Mouse (Mus musculus): ENCODE data around the gene Armc3. TPM values are rescaled to one million over a fixed set of nuclear protein-coding genes. Genes with fewer than 3 reads are reported as not detected.

The Armc3 gene
- 2.1 TPM in 2 replicates for polyA plus RNA-seq (2014; fragmentation: Nextera tagmentation; extraction: Ambion mirVana)

GRCm38 (mm10) chr2:19198452-19199365, at the start of gene Armc3:
Gene Armc3, plus strand, starts transcription at chr2:19199302.
- H3K27ac ChIP-seq, result peak within 1 kb of the TSS; percentile 80
- 13% methylated on average over 24 of the region's 24 CpGs for WGBS
- H3K9me3 ChIP-seq (ENCODE audit: control insufficient read depth, low read length), result no peaks in the 10 kb centered on the region
- peak within 1 kb of the TSS; percentile 62 for H3K4me2 ChIP-seq (replicated peaks)
- ATAC-seq (ENCODE audit: low FRiP score) (peak; percentile 99), DNase-seq (ENCODE audit: low spot score) (peak; percentile 93)
- peak within 1 kb of the TSS; percentile 76 for H3K9ac ChIP-seq
- peak within 1 kb of the TSS; percentile 49 for H3K4me3 ChIP-seq (replicated peaks; ENCODE audit: low read length)
- H3K36me3 ChIP-seq (replicated peaks; ENCODE audit: control insufficient read depth, insufficient read depth), result no peaks in the 10 kb centered on the region
- H3K27me3 ChIP-seq (ENCODE audit: control insufficient read depth, insufficient read depth, low read length), result no peaks in the 10 kb centered on the region
- H3K4me1 ChIP-seq (replicated peaks; ENCODE audit: control insufficient read depth, insufficient read depth, low read length), result 0 out of 2 replicates have a peak, but pooled peaks cover 6% of the 10 kb centered on the region

GRCm38 (mm10) chr2:19152687-19153086, 46.4 kb upstream of the Armc3 start:
- no peak overlapping the region for H3K9ac ChIP-seq
- no peaks in the 10 kb centered on the region for H3K36me3 ChIP-seq (replicated peaks; ENCODE audit: control insufficient read depth, insufficient read depth)
- H3K4me1 ChIP-seq (replicated peaks; ENCODE audit: control insufficient read depth, insufficient read depth, low read length), result no peaks in the 10 kb centered on the region
- H3K27me3 ChIP-seq (ENCODE audit: control insufficient read depth, insufficient read depth, low read length), result no peaks in the 10 kb centered on the region
- H3K27ac ChIP-seq, result no peak overlapping the region
- no peaks in the 10 kb centered on the region for H3K9me3 ChIP-seq (ENCODE audit: control insufficient read depth, low read length)
- ATAC-seq (ENCODE audit: low FRiP score), result no peak
- H3K4me2 ChIP-seq (replicated peaks), result no peak overlapping the region
- no peak for DNase-seq (ENCODE audit: low spot score)
- 91% methylated on average over 1 of the region's 1 CpGs for WGBS
- no peak overlapping the region for H3K4me3 ChIP-seq (replicated peaks; ENCODE audit: low read length)

- Histone ChIP-seq H3K9ac (no peak overlapping the region), H3K9me3 (ENCODE audit: control insufficient read depth, low read length) (no peaks in the 10 kb centered on the region), H3K4me3 (replicated peaks; ENCODE audit: low read length) (no peak overlapping the region), H3K4me1 (replicated peaks; ENCODE audit: control insufficient read depth, insufficient read depth, low read length) (peaks cover 5% of the 10 kb centered on the region; the same call in 1 of the 2 replicates), H3K4me2 (replicated peaks) (no peak overlapping the region), H3K36me3 (replicated peaks; ENCODE audit: control insufficient read depth, insufficient read depth) (no peaks in the 10 kb centered on the region), H3K27ac (no peak overlapping the region), H3K27me3 (ENCODE audit: control insufficient read depth, insufficient read depth, low read length) (no peaks in the 10 kb centered on the region)
- WGBS, result 84% methylated on average over 4 of the region's 4 CpGs
- ATAC-seq (ENCODE audit: low FRiP score) (no peak), DNase-seq (ENCODE audit: low spot score) (no peak)
Measured at GRCm38 (mm10) chr2:19156176-19156575, 42.9 kb upstream of the Armc3 start.

- H3K9me3 ChIP-seq (ENCODE audit: control insufficient read depth, low read length), result no peaks in the 10 kb centered on the region
- H3K36me3 ChIP-seq (replicated peaks; ENCODE audit: control insufficient read depth, insufficient read depth), result no peaks in the 10 kb centered on the region
- no peak overlapping the region for H3K9ac ChIP-seq
- no peak overlapping the region for H3K27ac ChIP-seq
- H3K4me3 ChIP-seq (replicated peaks; ENCODE audit: low read length), result no peak overlapping the region
- ATAC-seq (ENCODE audit: low FRiP score) (no peak), DNase-seq (ENCODE audit: low spot score) (no peak)
- H3K4me1 ChIP-seq (replicated peaks; ENCODE audit: control insufficient read depth, insufficient read depth, low read length), result peaks cover 5% of the 10 kb centered on the region; the same call in 1 of the 2 replicates
- H3K27me3 ChIP-seq (ENCODE audit: control insufficient read depth, insufficient read depth, low read length), result no peaks in the 10 kb centered on the region
- 56% methylated on average over 5 of the region's 5 CpGs for WGBS
- H3K4me2 ChIP-seq (replicated peaks), result no peak overlapping the region
Measured at GRCm38 (mm10) chr2:19159539-19159938, 39.6 kb upstream of the Armc3 start.

DNA sequence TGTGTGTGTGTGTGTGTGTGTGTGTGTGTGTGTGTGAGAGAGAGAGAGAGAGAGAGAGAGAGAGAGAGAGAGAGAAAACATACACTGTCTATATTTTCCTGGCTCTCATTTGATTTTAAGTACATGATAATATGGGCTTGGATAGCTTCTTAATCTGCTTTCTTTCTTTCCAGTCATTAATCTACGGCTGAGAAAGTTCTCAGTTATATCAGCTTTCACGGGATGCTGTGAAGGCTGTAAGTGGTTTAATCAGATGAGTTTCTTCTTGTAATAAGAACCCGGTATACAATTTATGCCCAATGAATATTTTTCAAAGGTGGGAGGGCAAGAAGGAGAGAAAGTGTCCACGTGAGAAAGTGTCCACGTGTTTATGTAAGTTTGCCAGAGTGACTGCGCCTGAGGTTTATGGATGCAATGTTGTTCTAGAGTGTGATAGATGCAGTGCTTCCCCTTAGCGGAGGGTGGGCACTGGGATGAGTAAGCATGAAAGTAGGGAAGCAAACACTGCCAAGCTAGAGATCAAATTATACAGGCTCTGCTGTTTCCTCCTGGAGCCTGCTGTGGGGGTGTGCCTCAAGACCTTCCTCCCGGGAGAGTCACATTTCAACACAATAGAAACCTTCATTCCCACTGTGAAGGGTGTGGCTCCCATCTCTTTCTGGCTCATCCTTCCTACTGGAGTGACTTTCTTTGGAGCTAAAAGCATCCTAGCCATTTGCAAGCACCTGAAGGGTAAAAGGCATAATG, 38.6 kb upstream of the Armc3 start:
- Histone ChIP-seq H3K27ac (no peak overlapping the region), H3K9ac (no peak overlapping the region), H3K4me2 (replicated peaks) (no peak overlapping the region), H3K27me3 (ENCODE audit: control insufficient read depth, insufficient read depth, low read length) (no peaks in the 10 kb centered on the region), H3K4me3 (replicated peaks; ENCODE audit: low read length) (no peak overlapping the region), H3K9me3 (ENCODE audit: control insufficient read depth, low read length) (no peaks in the 10 kb centered on the region), H3K36me3 (replicated peaks; ENCODE audit: control insufficient read depth, insufficient read depth) (no peaks in the 10 kb centered on the region), H3K4me1 (replicated peaks; ENCODE audit: control insufficient read depth, insufficient read depth, low read length) (peaks cover 5% of the 10 kb centered on the region; the same call in 1 of the 2 replicates)
- WGBS, result 17% methylated on average over 8 of the region's 8 CpGs
- DNase-seq (ENCODE audit: low spot score) (no peak), ATAC-seq (ENCODE audit: low FRiP score) (no peak)

DNA sequence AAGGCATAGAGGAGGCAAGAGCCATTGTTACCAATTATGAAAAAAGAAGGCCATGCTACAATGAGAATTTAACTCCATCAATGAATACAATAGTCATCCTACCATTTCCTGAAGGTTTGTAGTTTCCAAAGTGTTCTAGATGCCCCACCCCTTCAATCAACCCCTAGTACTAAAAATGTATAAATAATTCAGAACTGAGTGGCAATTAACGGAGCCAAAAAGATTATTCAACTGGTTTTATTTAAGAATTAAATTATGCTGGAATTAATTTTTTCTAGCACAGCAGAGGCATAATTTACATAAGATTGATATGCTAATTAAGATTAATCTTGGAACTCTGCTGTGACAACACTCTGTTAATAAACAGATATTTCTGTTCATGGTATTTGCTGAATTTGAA, 34.9 kb upstream of the Armc3 start:
- WGBS, result 56% methylated on average over 1 of the region's 1 CpGs

DNA sequence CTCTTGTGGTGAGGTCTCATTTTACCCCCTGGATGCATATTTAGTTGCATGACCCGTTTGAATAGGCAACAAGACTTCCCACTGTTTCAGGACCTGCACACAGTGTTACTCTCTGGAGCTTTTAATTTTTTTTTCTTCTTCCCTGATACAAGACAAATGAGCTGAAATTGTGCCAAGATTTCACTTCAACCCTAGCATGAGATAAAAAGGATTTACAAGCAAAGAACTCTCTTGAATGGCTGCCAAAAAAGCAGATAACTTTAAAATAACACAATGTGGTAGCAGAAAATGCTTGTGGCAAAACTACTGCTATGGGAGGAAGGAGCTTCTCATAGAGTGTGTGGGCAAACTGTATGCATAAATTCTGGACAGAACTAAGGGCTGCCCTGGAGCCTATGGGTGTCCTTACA, 22.3 kb upstream of the Armc3 start:
- Histone ChIP-seq H3K9ac (no peak overlapping the region), H3K4me1 (replicated peaks; ENCODE audit: control insufficient read depth, insufficient read depth, low read length) (no peaks in the 10 kb centered on the region), H3K4me2 (replicated peaks) (no peak overlapping the region), H3K27ac (no peak overlapping the region), H3K4me3 (replicated peaks; ENCODE audit: low read length) (no peak overlapping the region), H3K9me3 (ENCODE audit: control insufficient read depth, low read length) (no peaks in the 10 kb centered on the region), H3K36me3 (replicated peaks; ENCODE audit: control insufficient read depth, insufficient read depth) (no peaks in the 10 kb centered on the region), H3K27me3 (ENCODE audit: control insufficient read depth, insufficient read depth, low read length) (no peaks in the 10 kb centered on the region)
- 15% methylated on average over 1 of the region's 1 CpGs for WGBS
- DNase-seq (ENCODE audit: low spot score) (no peak), ATAC-seq (ENCODE audit: low FRiP score) (no peak)

More for the DNA sequence above, 34.9 kb upstream of the Armc3 start:
- no peak overlapping the region for H3K4me2 ChIP-seq (replicated peaks)
- H3K27me3 ChIP-seq (ENCODE audit: control insufficient read depth, insufficient read depth, low read length), result no peaks in the 10 kb centered on the region
- H3K4me3 ChIP-seq (replicated peaks; ENCODE audit: low read length), result no peak overlapping the region
- H3K36me3 ChIP-seq (replicated peaks; ENCODE audit: control insufficient read depth, insufficient read depth), result no peaks in the 10 kb centered on the region
- H3K27ac ChIP-seq, result no peak overlapping the region
- H3K4me1 ChIP-seq (replicated peaks; ENCODE audit: control insufficient read depth, insufficient read depth, low read length), result peaks cover 5% of the 10 kb centered on the region; the same call in 1 of the 2 replicates
- H3K9me3 ChIP-seq (ENCODE audit: control insufficient read depth, low read length), result no peaks in the 10 kb centered on the region
- H3K9ac ChIP-seq, result no peak overlapping the region
- ATAC-seq (ENCODE audit: low FRiP score), result no peak
- DNase-seq (ENCODE audit: low spot score), result no peak

DNA sequence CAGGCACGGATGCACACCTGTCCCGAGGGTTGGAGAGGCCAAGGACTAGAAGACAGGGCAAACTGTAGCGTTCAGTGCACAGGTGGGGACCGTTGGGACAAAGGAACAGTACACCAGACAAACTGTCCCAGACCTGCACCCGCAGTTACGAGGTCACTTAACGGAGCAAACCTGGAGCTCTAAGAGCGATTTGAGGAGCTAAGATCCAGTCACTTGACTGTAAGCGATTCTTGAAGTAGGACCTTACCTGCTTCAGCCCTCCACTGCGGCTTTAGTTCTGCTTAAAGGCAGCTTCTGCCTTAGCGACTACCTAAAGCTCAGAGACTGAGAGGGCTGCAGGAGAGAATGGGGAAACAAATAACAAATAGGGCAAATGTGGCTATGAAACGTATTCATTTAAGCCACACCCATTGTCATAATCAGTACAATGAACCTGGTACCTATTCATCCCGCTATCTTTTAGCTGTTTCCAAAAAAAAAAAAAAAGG, 308 bp downstream of the Armc3 start:
- peak overlapping the region; percentile 80 for H3K27ac ChIP-seq

GRCm38 (mm10) chr2:19200112-19200511, 1.0 kb downstream of the Armc3 start:
- WGBS, result 83% methylated on average over 1 of the region's 1 CpGs
- DNase-seq (ENCODE audit: low spot score) (no peak), ATAC-seq (ENCODE audit: low FRiP score) (no peak)
- Histone ChIP-seq H3K27ac (no peak overlapping the region), H3K4me2 (replicated peaks) (no peak overlapping the region), H3K9ac (no peak overlapping the region), H3K9me3 (ENCODE audit: control insufficient read depth, low read length) (no peaks in the 10 kb centered on the region), H3K36me3 (replicated peaks; ENCODE audit: control insufficient read depth, insufficient read depth) (no peaks in the 10 kb centered on the region), H3K27me3 (ENCODE audit: control insufficient read depth, insufficient read depth, low read length) (no peaks in the 10 kb centered on the region), H3K4me1 (replicated peaks; ENCODE audit: control insufficient read depth, insufficient read depth, low read length) (0 out of 2 replicates have a peak, but pooled peaks cover 6% of the 10 kb centered on the region), H3K4me3 (replicated peaks; ENCODE audit: low read length) (no peak overlapping the region)

More for the DNA sequence above, 308 bp downstream of the Armc3 start:
- H3K4me3 ChIP-seq (replicated peaks; ENCODE audit: low read length), result peak overlapping the region; percentile 49
- peak overlapping the region; percentile 62 for H3K4me2 ChIP-seq (replicated peaks)
- H3K9ac ChIP-seq, result peak overlapping the region; percentile 76
- 30% methylated on average over 13 of the region's 13 CpGs for WGBS
- ATAC-seq (ENCODE audit: low FRiP score), result peak; percentile 61
- H3K27me3 ChIP-seq (ENCODE audit: control insufficient read depth, insufficient read depth, low read length), result no peaks in the 10 kb centered on the region
- H3K9me3 ChIP-seq (ENCODE audit: control insufficient read depth, low read length), result no peaks in the 10 kb centered on the region
- H3K4me1 ChIP-seq (replicated peaks; ENCODE audit: control insufficient read depth, insufficient read depth, low read length), result 0 out of 2 replicates have a peak, but pooled peaks cover 6% of the 10 kb centered on the region
- H3K36me3 ChIP-seq (replicated peaks; ENCODE audit: control insufficient read depth, insufficient read depth), result no peaks in the 10 kb centered on the region
- DNase-seq (ENCODE audit: low spot score), result no peak

All from hindbrain, embryonic 14.5 days (tissue).